Mouse (Mus musculus) olfactory bulb, adult 2 months (tissue): ENCODE data around the gene Il31ra.

ENCODE experiments used
- CTCF ChIP-seq: fragments of 200-500 bp; IDR thresholded peaks from 2 replicates; pipeline ENCODE4 v1.5.1; 2012; ENCODE audit warnings: low read depth, mild to moderate bottlenecking, low read length, moderate library complexity; ENCODE audit not compliant: insufficient read depth
- POLR2A ChIP-seq: fragments of 200-500 bp; IDR thresholded peaks from 2 replicates; pipeline ENCODE4 v1.6.1; 2012; ENCODE audit warnings: mild to moderate bottlenecking, low read depth, low read length, moderate library complexity; ENCODE audit not compliant: insufficient read depth

- no peak for TF ChIP-seq POLR2A
- no peak for TF ChIP-seq CTCF
Measured at GRCm38 (mm10) chr13:112584556-112585237, 9.5 kb downstream of the Il31ra start.
